Mouse (Mus musculus): ENCODE measurements around the gene Gpr153.

DNA sequence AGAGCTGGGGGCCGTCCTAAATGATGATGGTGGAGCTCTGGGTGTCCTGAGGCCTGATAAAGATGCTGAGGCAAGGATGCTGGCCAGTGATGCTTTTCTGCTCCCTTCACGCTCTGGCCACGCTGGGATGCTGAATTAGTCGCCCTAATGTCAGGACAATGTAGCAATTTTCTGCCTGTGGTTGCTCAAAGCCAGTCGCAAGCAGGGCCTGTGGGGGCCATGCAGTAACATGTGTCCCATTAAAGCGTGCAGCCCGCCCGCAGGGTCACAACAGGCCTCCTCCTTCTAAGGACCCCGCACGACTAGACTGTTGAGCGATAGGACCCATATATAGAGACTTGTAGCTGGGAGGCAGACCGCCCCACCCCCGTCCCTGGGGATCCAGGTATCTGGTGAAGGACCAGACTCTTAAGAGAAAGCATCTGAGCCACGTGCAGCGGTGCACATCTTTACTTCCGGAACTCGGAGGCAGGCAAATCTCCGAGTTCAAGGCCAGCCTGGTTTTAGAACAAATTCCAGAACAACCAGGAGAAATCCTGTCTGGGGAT is 14.4 kb downstream of the Gpr153 start:
- TF ChIP-seq CTCF (conservative IDR thresholded peaks at IDR 0.05; ENCODE audit: insufficient read depth, insufficient read length, low read depth, low read length) (no peak), POLR2A (IDR thresholded peaks at IDR 0.05; ENCODE audit: low read depth, low read length) (no peak)
